ENCODE assay signal across 8 mouse cellular contexts in the genomic region with DNA sequence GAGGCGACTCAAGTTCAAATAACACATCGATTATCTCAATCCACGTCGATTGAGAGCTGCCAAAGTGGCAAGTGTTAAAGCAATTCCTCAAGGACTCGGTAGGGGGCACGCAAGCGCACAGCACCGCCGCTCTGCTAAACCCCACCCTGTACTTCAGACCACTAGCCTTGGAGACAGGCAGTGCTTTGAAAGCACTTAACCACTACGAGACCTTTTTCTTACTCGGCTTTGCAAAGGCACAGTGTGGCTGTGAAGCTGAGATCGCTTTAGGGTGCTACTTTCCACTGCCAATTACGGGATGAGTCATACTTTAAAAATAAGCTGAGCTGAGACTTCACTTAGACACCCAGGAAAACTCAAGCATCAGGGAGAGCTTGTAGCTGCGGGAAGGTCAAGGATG. TPM values are rescaled to one million over a fixed set of nuclear protein-coding genes. Genes with fewer than 3 reads are reported as not detected.
A peak's percentile ranks its signal among the peaks of the same experiment; 100 is the strongest.
DNase-seq lines count a peak whose midpoint lies in the region; ATAC-seq and TF ChIP-seq lines count a peak whose summit lies in the region.

No protein-coding gene starts in this region.

- TF ChIP-seq CTCF in cortical plate, adult 2 months (IDR thresholded peaks at IDR 0.05; ENCODE audit: extremely low read depth, insufficient read depth, low read length) = peak; percentile 67
- TF ChIP-seq CTCF in testis, adult 2 months (IDR thresholded peaks at IDR 0.05; ENCODE audit: control insufficient read depth, insufficient read depth, insufficient replicate concordance, low read depth, low read length) = peak; percentile 81; the same call in 1 of the 2 replicates

- TF ChIP-seq POLR2A in cortical plate, adult 2 months (IDR thresholded peaks at IDR 0.05; ENCODE audit: extremely low read depth, insufficient read depth, low read length) = no peak
- no peak for TF ChIP-seq POLR2A in limb, embryonic 14.5 days (IDR thresholded peaks at IDR 0.05; ENCODE audit: borderline replicate concordance, extremely low read depth, insufficient read depth, insufficient read length)
- no peak for TF ChIP-seq POLR2A in testis, adult 2 months (IDR thresholded peaks at IDR 0.05; ENCODE audit: control insufficient read depth, low read depth, low read length)

- no peaks in the 10 kb centered on the region for H3K36me3 ChIP-seq in limb, embryonic 14.5 days (ENCODE audit: control insufficient read depth, insufficient read depth, low read length)
- no peaks in the 10 kb centered on the region for H3K36me3 ChIP-seq in testis, adult 2 months (ENCODE audit: control insufficient read depth, insufficient read depth, low read length)

- no peaks in the 10 kb centered on the region for H3K9me3 ChIP-seq in limb, embryonic 14.5 days (ENCODE audit: control insufficient read depth, low read length)

- peak; percentile 69 for DNase-seq in A20 (ENCODE audit: low read depth, low spot score)
- DNase-seq in T-cell, adult 2 months (ENCODE audit: low spot score) = peak; percentile 71
- DNase-seq in kidney, adult 9 months = peak; percentile 60
- DNase-seq in limb, embryonic 14.5 days (ENCODE audit: low spot score) = peak; percentile 82
- peak; percentile 62 to 73 for DNase-seq in natural killer cell, adult 2 months (ENCODE audit: low spot score in 2 of 2)

- no peak overlapping the region for H3K4me3 ChIP-seq in cortical plate, adult 2 months (ENCODE audit: insufficient read depth, low read length)
- no peak overlapping the region for H3K4me3 ChIP-seq in limb, embryonic 14.5 days (replicated peaks; ENCODE audit: low read length)
- peak overlapping the region; percentile 15; the same call in 1 of the 2 replicates for H3K4me3 ChIP-seq in testis, adult 2 months (ENCODE audit: control insufficient read depth, low read depth, low read length)

- 10% methylated on average over 14 of the region's 14 CpGs for WGBS in limb, embryonic 14.5 days

- H3K27me3 ChIP-seq in limb, embryonic 14.5 days (ENCODE audit: control insufficient read depth, insufficient read depth, low read length) = no peaks in the 10 kb centered on the region
- no peaks in the 10 kb centered on the region for H3K27me3 ChIP-seq in testis, adult 2 months (ENCODE audit: control insufficient read depth, insufficient read depth, low read length)

- no peak overlapping the region for H3K9ac ChIP-seq in limb, embryonic 14.5 days (ENCODE audit: low read depth, low read length, severe bottlenecking)

- peaks cover 5% of the 10 kb centered on the region; the same call in 1 of the 2 replicates for H3K4me1 ChIP-seq in cortical plate, adult 2 months (ENCODE audit: control insufficient read depth, insufficient read depth, low read length)
- no peaks in the 10 kb centered on the region; the same call in 1 of the 2 replicates for H3K4me1 ChIP-seq in limb, embryonic 14.5 days (ENCODE audit: control insufficient read depth, insufficient read depth, low read length)
- H3K4me1 ChIP-seq in testis, adult 2 months (ENCODE audit: control insufficient read depth, insufficient read depth, low read length) = no peaks in the 10 kb centered on the region

- peak overlapping the region; percentile 53; the same call in 1 of the 2 replicates for H3K27ac ChIP-seq in cortical plate, adult 2 months (ENCODE audit: insufficient read depth, low read length)
- H3K27ac ChIP-seq in limb, embryonic 14.5 days (replicated peaks; ENCODE audit: low read depth, low read length) = no peak overlapping the region
- H3K27ac ChIP-seq in testis, adult 2 months (ENCODE audit: control insufficient read depth, insufficient read depth, low read depth, low read length) = no peak overlapping the region

- peak; percentile 99 for ATAC-seq in granulocyte monocyte progenitor cell, adult 5-6 weeks (replicated peaks; ENCODE audit: poor library complexity, severe bottlenecking)
- ATAC-seq in limb, embryonic 14.5 days (ENCODE audit: low FRiP score, low read depth) = peak; percentile 37; the same call in 1 of the 2 replicates

- H3K4me2 ChIP-seq in limb, embryonic 14.5 days (replicated peaks; ENCODE audit: low read depth, low read length, severe bottlenecking) = no peak overlapping the region

RNA-seq across cellular contexts. Expression of a gene that starts 9.7 kb away (rescaled TPM):
- polyA plus RNA-seq in cortical plate, adult 2 months (2012; rRNA removed) = 32.7 and 37.3 TPM in 2 replicates
- total RNA-seq in granulocyte monocyte progenitor cell, adult 5-6 weeks (2014; fragmentation: Nextera tagmentation) = 39.6 and 41.1 TPM in 2 replicates
- 7.2 and 9.7 TPM in 2 replicates for total RNA-seq in granulocyte monocyte progenitor cell, adult 5-6 weeks (2017)
- 20.3 and 22.4 TPM in 2 replicates for polyA plus RNA-seq in limb, embryonic 14.5 days (2012; rRNA removed)
- 18.7 and 20.5 TPM in 2 replicates for polyA plus RNA-seq in limb, embryonic 14.5 days (2014; fragmentation: Nextera tagmentation; extraction: Ambion mirVana)
- polyA plus RNA-seq in testis, adult 2 months (2012; rRNA removed) = 55.8 and 59.2 TPM in 2 replicates
